Mouse (Mus musculus) B cell, adult 67 days (primary cell): ENCODE data around the gene Clstn2. TPM values are rescaled to one million over a fixed set of nuclear protein-coding genes. Genes with fewer than 3 reads are reported as not detected.

ENCODE experiments used
- total RNA-seq, 2 experiments: library from RNA; stranded (reverse); gene quantifications; 4 replicates each; pipeline ENCODE4 v1.2.4; 2023

The Clstn2 gene
- not detected for total RNA-seq

DNA sequence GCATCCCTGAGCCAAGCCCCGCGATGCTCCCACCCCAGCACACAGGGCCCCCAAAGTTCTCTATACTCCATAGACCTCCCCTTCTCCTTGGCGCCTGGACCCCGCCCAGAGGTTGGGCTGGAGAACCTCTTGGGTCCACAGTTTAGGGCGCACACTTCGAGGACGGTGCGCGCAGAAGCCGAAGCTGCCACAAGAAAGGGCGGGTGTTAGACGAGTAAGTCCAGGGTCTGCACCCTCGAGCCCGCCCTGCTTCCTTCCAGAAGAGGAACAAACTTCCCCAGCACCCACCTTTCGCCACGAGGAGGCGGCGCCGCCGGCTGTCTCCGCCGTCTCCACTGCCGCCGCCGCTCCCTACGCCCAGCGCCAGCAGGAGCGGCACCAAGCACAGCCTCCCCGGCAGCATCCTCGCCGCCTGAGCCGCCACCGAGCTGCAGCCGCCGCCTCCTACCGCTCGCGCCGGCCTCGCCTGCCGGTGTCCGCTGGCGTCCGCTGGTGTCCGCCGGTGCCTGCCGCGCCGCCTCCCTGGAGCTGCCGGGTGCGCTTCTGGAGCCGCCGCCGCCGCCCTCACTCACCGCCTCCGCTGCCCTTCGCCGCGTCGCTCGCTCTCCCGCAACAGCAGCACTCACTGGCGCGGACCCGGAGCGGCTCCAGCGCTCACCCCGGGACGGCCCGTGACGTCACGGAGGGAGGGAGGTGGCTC, at the start of gene Clstn2:
Gene Clstn2, minus strand, starts transcription at position 609 of the 700 bp plus-strand sequence.

